Mouse (Mus musculus): ENCODE measurements around the gene Cinp.

DNA sequence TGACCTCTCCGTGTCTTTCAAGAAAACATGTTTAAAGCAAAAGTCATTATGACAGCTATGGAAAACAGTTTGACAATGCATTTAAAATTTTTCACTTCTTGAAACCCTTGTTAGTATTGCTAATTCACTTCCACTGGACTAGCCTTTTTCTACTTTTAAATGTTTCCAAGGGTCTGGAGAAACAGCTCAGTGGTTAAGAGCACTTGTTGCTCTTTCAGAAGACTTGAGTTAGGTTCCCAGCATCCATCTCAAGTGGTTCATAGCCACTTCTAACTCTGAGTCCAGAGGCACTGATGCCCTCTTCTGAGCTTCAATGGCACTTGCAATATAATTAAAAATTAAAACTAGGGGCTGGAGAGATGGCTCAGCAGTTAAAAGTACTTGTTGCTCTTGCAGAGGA, 2.9 kb upstream of the Cinp start:
- no peak for TF ChIP-seq CTCF (IDR thresholded peaks at IDR 0.05; ENCODE audit: insufficient read depth, low read length)
- TF ChIP-seq POLR2A (IDR thresholded peaks at IDR 0.05; ENCODE audit: borderline replicate concordance, extremely low read depth, low read depth, low read length) = no peak

All from lung, adult 2 months (tissue).